Mouse (Mus musculus): ENCODE measurements around the gene Hsd17b11.
"Not testable (repeated sequence)": the region's sequence is repeated elsewhere in the genome, so short reads cannot be mapped to it uniquely, and the experiment has no call there.

Gene Hsd17b11

GRCm38 (mm10) chr5:103980705-103981560 is 40.8 kb downstream of the Hsd17b11 start:
- no peak for DNase-seq (ENCODE audit: low read depth)

GRCm38 (mm10) chr5:103977907-103978570 is 43.7 kb downstream of the Hsd17b11 start:
- no peak for DNase-seq (ENCODE audit: low read depth)

- DNase-seq (ENCODE audit: low read depth), result no peak
Observed at GRCm38 (mm10) chr5:103977297-103977696, 44.4 kb downstream of the Hsd17b11 start, which contains the start of gene Hsd17b13. Gene Hsd17b13 (minus strand): TSS chr5:103977410.

- no peak for DNase-seq (ENCODE audit: low read depth)
Observed at GRCm38 (mm10) chr5:103975736-103976135, 46.0 kb downstream of the Hsd17b11 start.

GRCm38 (mm10) chr5:103972801-103973200 is 48.9 kb downstream of the Hsd17b11 start:
- DNase-seq (ENCODE audit: low read depth), result no peak

GRCm38 (mm10) chr5:103972379-103972778 is 49.3 kb downstream of the Hsd17b11 start:
- no peak for DNase-seq (ENCODE audit: low read depth)

- no peak for DNase-seq (ENCODE audit: low read depth)
Observed at GRCm38 (mm10) chr5:103971051-103971450, 50.7 kb downstream of the Hsd17b11 start.

GRCm38 (mm10) chr5:103962935-103963429 is 58.7 kb downstream of the Hsd17b11 start:
- no peak for DNase-seq (ENCODE audit: low read depth)

GRCm38 (mm10) chr5:103954638-103955037 is 67.1 kb downstream of the Hsd17b11 start:
- no peak for DNase-seq (ENCODE audit: low read depth)

- DNase-seq (ENCODE audit: low read depth), result no peak
Observed at GRCm38 (mm10) chr5:103953135-103954083, 68.3 kb downstream of the Hsd17b11 start.

GRCm38 (mm10) chr5:103950138-103950537 is 71.6 kb downstream of the Hsd17b11 start:
- DNase-seq (ENCODE audit: low read depth), result not testable (repeated sequence)

- DNase-seq (ENCODE audit: low read depth), result no peak
Observed at GRCm38 (mm10) chr5:103943183-103943582, 78.5 kb downstream of the Hsd17b11 start.

- DNase-seq (ENCODE audit: low read depth), result no peak
Observed at GRCm38 (mm10) chr5:103939856-103940255, 81.9 kb downstream of the Hsd17b11 start.
